Comparison of ENCODE assay signal across 7 mouse cellular contexts in genomic region chr5:24396254-24396653, GRCm38 (mm10). TPM values are rescaled to one million over a fixed set of nuclear protein-coding genes. Genes with fewer than 3 reads are reported as not detected.
"Had no signal": no experiment of that assay in that cellular context is flagged by ENCODE, and none has a peak within 500 bp of the region (broad histone marks: within the 10 kb centered on the region; RNA-seq: fewer than 3 reads in every experiment).

No protein-coding gene starts in this region.

RNA-seq across cellular contexts. Expression of gene Atg9b, which starts 4.3 kb away (rescaled TPM):
- total RNA-seq: monocyte, adult 5-6 weeks; neutrophil, adult 5-6 weeks had no signal

RNA-seq across cellular contexts. Expression of gene Asic3, which starts 16.9 kb away (rescaled TPM):
- total RNA-seq: left cerebral cortex, postnatal 36 days; liver, adult 2 months; megakaryocyte, adult 5-6 weeks; monocyte, adult 5-6 weeks had no signal
- polyA plus RNA-seq: liver, embryonic 13.5 days; macrophage had no signal
